Mouse (Mus musculus): ENCODE measurements around the gene Klb. TPM values are rescaled to one million over a fixed set of nuclear protein-coding genes. Genes with fewer than 3 reads are reported as not detected.

The Klb gene
- polyA plus RNA-seq, 1 experiment from 2014 or later, result 0.12 TPM

- Histone ChIP-seq H3K9me3 (ENCODE audit: control insufficient read depth, low read length) (no peaks in the 10 kb centered on the region), H3K27me3 (ENCODE audit: control insufficient read depth, insufficient read depth, low read length) (no peaks in the 10 kb centered on the region), H3K9ac (replicated peaks; ENCODE audit: low read length) (no peak overlapping the region), H3K36me3 (ENCODE audit: control insufficient read depth, insufficient read depth, low read length) (no peaks in the 10 kb centered on the region), H3K4me2 (ENCODE audit: low read length) (no peak overlapping the region), H3K27ac (replicated peaks; ENCODE audit: low read depth, low read length) (no peak overlapping the region), H3K4me1 (ENCODE audit: control insufficient read depth, insufficient read depth, low read length) (no peaks in the 10 kb centered on the region), H3K4me3 (replicated peaks; ENCODE audit: low read depth, low read length) (no peak overlapping the region)
- ATAC-seq (ENCODE audit: low FRiP score, low TSS enrichment) (no peak), DNase-seq (no peak)
- WGBS, result 95% methylated on average over 3 of the region's 3 CpGs
Measured at GRCm38 (mm10) chr5:65324758-65325355, 23.3 kb upstream of the Klb start.

- Histone ChIP-seq H3K9me3 (ENCODE audit: control insufficient read depth, low read length) (no peaks in the 10 kb centered on the region), H3K27me3 (ENCODE audit: control insufficient read depth, insufficient read depth, low read length) (no peaks in the 10 kb centered on the region), H3K4me3 (replicated peaks; ENCODE audit: low read depth, low read length) (no peak overlapping the region), H3K9ac (replicated peaks; ENCODE audit: low read length) (no peak overlapping the region), H3K36me3 (ENCODE audit: control insufficient read depth, insufficient read depth, low read length) (no peaks in the 10 kb centered on the region), H3K27ac (replicated peaks; ENCODE audit: low read depth, low read length) (no peak overlapping the region), H3K4me2 (ENCODE audit: low read length) (no peak overlapping the region), H3K4me1 (ENCODE audit: control insufficient read depth, insufficient read depth, low read length) (no peaks in the 10 kb centered on the region)
- DNase-seq (no peak), ATAC-seq (ENCODE audit: low FRiP score, low TSS enrichment) (no peak)
- 86% methylated on average over 5 of the region's 5 CpGs for WGBS
Measured at GRCm38 (mm10) chr5:65326212-65326611, 21.9 kb upstream of the Klb start.

GRCm38 (mm10) chr5:65329971-65330370 is 18.1 kb upstream of the Klb start:
- no peaks in the 10 kb centered on the region for H3K36me3 ChIP-seq (ENCODE audit: control insufficient read depth, insufficient read depth, low read length)
- no peak for ATAC-seq (ENCODE audit: low FRiP score, low TSS enrichment)
- H3K27ac ChIP-seq (replicated peaks; ENCODE audit: low read depth, low read length), result no peak overlapping the region
- WGBS, result 88% methylated on average over 3 of the region's 3 CpGs
- H3K9me3 ChIP-seq (ENCODE audit: control insufficient read depth, low read length), result no peaks in the 10 kb centered on the region
- no peaks in the 10 kb centered on the region for H3K4me1 ChIP-seq (ENCODE audit: control insufficient read depth, insufficient read depth, low read length)
- H3K9ac ChIP-seq (replicated peaks; ENCODE audit: low read length), result no peak overlapping the region
- H3K4me2 ChIP-seq (ENCODE audit: low read length), result no peak overlapping the region
- no peak overlapping the region for H3K4me3 ChIP-seq (replicated peaks; ENCODE audit: low read depth, low read length)
- no peak for DNase-seq
- no peaks in the 10 kb centered on the region for H3K27me3 ChIP-seq (ENCODE audit: control insufficient read depth, insufficient read depth, low read length)

GRCm38 (mm10) chr5:65334788-65335187 is 13.3 kb upstream of the Klb start:
- H3K4me3 ChIP-seq (replicated peaks; ENCODE audit: low read depth, low read length), result peak overlapping the region; percentile 61
- H3K9ac ChIP-seq (replicated peaks; ENCODE audit: low read length), result peak overlapping the region; percentile 61
- H3K4me1 ChIP-seq (ENCODE audit: control insufficient read depth, insufficient read depth, low read length), result no peaks in the 10 kb centered on the region
- H3K4me2 ChIP-seq (ENCODE audit: low read length), result peak overlapping the region; percentile 80
- no peak for DNase-seq
- H3K36me3 ChIP-seq (ENCODE audit: control insufficient read depth, insufficient read depth, low read length), result no peaks in the 10 kb centered on the region
- H3K27ac ChIP-seq (replicated peaks; ENCODE audit: low read depth, low read length), result no peak overlapping the region
- no peak for ATAC-seq (ENCODE audit: low FRiP score, low TSS enrichment)
- no peaks in the 10 kb centered on the region for H3K9me3 ChIP-seq (ENCODE audit: control insufficient read depth, low read length)
- H3K27me3 ChIP-seq (ENCODE audit: control insufficient read depth, insufficient read depth, low read length), result no peaks in the 10 kb centered on the region
- WGBS, result 15% methylated on average over 8 of the region's 8 CpGs

GRCm38 (mm10) chr5:65335298-65336074 is 12.6 kb upstream of the Klb start, which contains the start of gene Rfc1:
Rfc1 (minus strand) TSS chr5:65335670.
- peak; percentile 95 for ATAC-seq (ENCODE audit: low FRiP score, low TSS enrichment)
- H3K9ac ChIP-seq (replicated peaks; ENCODE audit: low read length), result peak within 1 kb of the TSS; percentile 61
- peak within 1 kb of the TSS; percentile 80 for H3K4me2 ChIP-seq (ENCODE audit: low read length)
- H3K4me1 ChIP-seq (ENCODE audit: control insufficient read depth, insufficient read depth, low read length), result no peaks in the 10 kb centered on the region
- H3K27ac ChIP-seq (replicated peaks; ENCODE audit: low read depth, low read length), result peak within 1 kb of the TSS; percentile 50; the same call in 1 of the 2 replicates
- WGBS, result under 1% methylated on average over 65 of the region's 65 CpGs
- peak; percentile 94 for DNase-seq
- no peaks in the 10 kb centered on the region for H3K27me3 ChIP-seq (ENCODE audit: control insufficient read depth, insufficient read depth, low read length)
- no peaks in the 10 kb centered on the region for H3K36me3 ChIP-seq (ENCODE audit: control insufficient read depth, insufficient read depth, low read length)
- no peaks in the 10 kb centered on the region for H3K9me3 ChIP-seq (ENCODE audit: control insufficient read depth, low read length)
- H3K4me3 ChIP-seq (replicated peaks; ENCODE audit: low read depth, low read length), result peak within 1 kb of the TSS; percentile 61

- Histone ChIP-seq H3K36me3 (ENCODE audit: control insufficient read depth, insufficient read depth, low read length) (no peaks in the 10 kb centered on the region), H3K4me2 (ENCODE audit: low read length) (peak overlapping the region; percentile 80), H3K4me1 (ENCODE audit: control insufficient read depth, insufficient read depth, low read length) (no peaks in the 10 kb centered on the region), H3K27ac (replicated peaks; ENCODE audit: low read depth, low read length) (no peak overlapping the region), H3K9ac (replicated peaks; ENCODE audit: low read length) (peak overlapping the region; percentile 61; the same call in 1 of the 2 replicates), H3K27me3 (ENCODE audit: control insufficient read depth, insufficient read depth, low read length) (no peaks in the 10 kb centered on the region), H3K9me3 (ENCODE audit: control insufficient read depth, low read length) (no peaks in the 10 kb centered on the region), H3K4me3 (replicated peaks; ENCODE audit: low read depth, low read length) (peak overlapping the region; percentile 61)
- ATAC-seq (ENCODE audit: low FRiP score, low TSS enrichment) (no peak), DNase-seq (no peak)
- WGBS, result 36% methylated on average over 4 of the region's 4 CpGs
Measured at GRCm38 (mm10) chr5:65336075-65336355, 12.1 kb upstream of the Klb start.

GRCm38 (mm10) chr5:65338394-65338793 is 9.7 kb upstream of the Klb start:
- Histone ChIP-seq H3K4me1 (ENCODE audit: control insufficient read depth, insufficient read depth, low read length) (no peaks in the 10 kb centered on the region), H3K9me3 (ENCODE audit: control insufficient read depth, low read length) (no peaks in the 10 kb centered on the region), H3K27ac (replicated peaks; ENCODE audit: low read depth, low read length) (no peak overlapping the region), H3K4me2 (ENCODE audit: low read length) (no peak overlapping the region), H3K9ac (replicated peaks; ENCODE audit: low read length) (no peak overlapping the region), H3K27me3 (ENCODE audit: control insufficient read depth, insufficient read depth, low read length) (no peaks in the 10 kb centered on the region), H3K36me3 (ENCODE audit: control insufficient read depth, insufficient read depth, low read length) (no peaks in the 10 kb centered on the region), H3K4me3 (replicated peaks; ENCODE audit: low read depth, low read length) (no peak overlapping the region)
- no peak for ATAC-seq (ENCODE audit: low FRiP score, low TSS enrichment)
- DNase-seq, result no peak
- WGBS, result 84% methylated on average over 6 of the region's 6 CpGs

- H3K36me3 ChIP-seq (ENCODE audit: control insufficient read depth, insufficient read depth, low read length), result no peaks in the 10 kb centered on the region
- DNase-seq (no peak), ATAC-seq (ENCODE audit: low FRiP score, low TSS enrichment) (no peak)
- H3K9me3 ChIP-seq (ENCODE audit: control insufficient read depth, low read length), result no peaks in the 10 kb centered on the region
- H3K9ac ChIP-seq (replicated peaks; ENCODE audit: low read length), result no peak overlapping the region
- no peaks in the 10 kb centered on the region for H3K27me3 ChIP-seq (ENCODE audit: control insufficient read depth, insufficient read depth, low read length)
- no peak overlapping the region for H3K27ac ChIP-seq (replicated peaks; ENCODE audit: low read depth, low read length)
- H3K4me2 ChIP-seq (ENCODE audit: low read length), result no peak overlapping the region
- no peaks in the 10 kb centered on the region for H3K4me1 ChIP-seq (ENCODE audit: control insufficient read depth, insufficient read depth, low read length)
- 72% methylated on average over 4 of the region's 4 CpGs for WGBS
- H3K4me3 ChIP-seq (replicated peaks; ENCODE audit: low read depth, low read length), result no peak overlapping the region
Measured at GRCm38 (mm10) chr5:65340167-65340566, 7.9 kb upstream of the Klb start.

GRCm38 (mm10) chr5:65350508-65350907 is 2.4 kb downstream of the Klb start:
- Histone ChIP-seq H3K36me3 (ENCODE audit: control insufficient read depth, insufficient read depth, low read length) (no peaks in the 10 kb centered on the region), H3K4me2 (ENCODE audit: low read length) (no peak overlapping the region), H3K27me3 (ENCODE audit: control insufficient read depth, insufficient read depth, low read length) (no peaks in the 10 kb centered on the region), H3K27ac (replicated peaks; ENCODE audit: low read depth, low read length) (no peak overlapping the region), H3K9me3 (ENCODE audit: control insufficient read depth, low read length) (no peaks in the 10 kb centered on the region), H3K4me1 (ENCODE audit: control insufficient read depth, insufficient read depth, low read length) (no peaks in the 10 kb centered on the region), H3K4me3 (replicated peaks; ENCODE audit: low read depth, low read length) (no peak overlapping the region), H3K9ac (replicated peaks; ENCODE audit: low read length) (no peak overlapping the region)
- WGBS, result 74% methylated on average over 10 of the region's 10 CpGs
- DNase-seq, result no peak
- ATAC-seq (ENCODE audit: low FRiP score, low TSS enrichment), result no peak

Measured in midbrain, embryonic 14.5 days (tissue).